Mouse (Mus musculus) frontal cortex, postnatal 36 days (tissue): ENCODE data around the gene Aspg.

Experiments
- DNase-seq, 2 experiments: peaks; one replicate each; pipeline ENCODE4 v3.0.0; 2022; ENCODE audit warnings: low spot score in 2 of 2

Gene Aspg

DNA sequence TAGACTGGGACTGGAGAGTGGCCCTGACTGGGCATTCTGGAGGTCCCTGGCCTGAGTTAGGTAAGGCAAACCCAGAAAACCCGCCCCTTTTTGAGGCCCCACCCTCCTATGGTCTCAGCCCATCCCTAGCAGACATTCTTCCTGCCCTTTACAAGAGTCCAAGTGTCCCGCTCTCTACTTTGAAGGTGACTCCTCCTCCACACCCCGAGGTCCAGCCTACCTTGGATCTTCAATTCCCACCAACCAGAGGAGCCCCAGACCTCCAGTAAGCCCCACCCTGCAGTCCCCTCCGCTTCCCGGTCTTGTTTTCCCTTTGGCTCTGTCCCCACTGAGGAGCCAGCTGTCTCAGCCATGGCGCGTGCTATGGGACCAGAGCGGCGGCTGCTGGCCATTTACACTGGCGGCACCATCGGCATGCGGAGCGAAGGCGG is at the start of gene Aspg:
Aspg (plus strand) TSS at position 139 of the 431 bp plus-strand sequence.
- DNase-seq = no peak

DNA sequence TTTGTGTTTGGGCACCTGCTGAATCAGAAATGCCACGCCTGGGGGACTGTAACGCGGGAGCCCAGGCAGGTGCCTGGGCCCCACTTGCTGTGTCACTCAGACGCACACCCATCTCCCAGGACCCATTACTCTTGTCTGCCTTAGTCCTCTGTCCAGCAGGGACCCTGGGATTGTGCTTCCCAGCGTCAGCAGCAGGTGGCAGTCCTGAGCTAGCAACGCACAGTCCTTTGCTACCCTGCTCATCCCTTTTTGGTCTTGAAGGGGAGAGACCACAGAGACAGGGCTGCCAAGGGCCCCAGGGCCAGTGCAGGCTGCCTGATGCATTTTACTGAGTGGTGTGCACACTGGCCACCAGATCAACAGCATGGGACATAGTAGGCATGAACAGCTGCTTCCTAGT is 28.8 kb upstream of the Aspg start:
- peak; percentile 72 to 78 for DNase-seq

DNA sequence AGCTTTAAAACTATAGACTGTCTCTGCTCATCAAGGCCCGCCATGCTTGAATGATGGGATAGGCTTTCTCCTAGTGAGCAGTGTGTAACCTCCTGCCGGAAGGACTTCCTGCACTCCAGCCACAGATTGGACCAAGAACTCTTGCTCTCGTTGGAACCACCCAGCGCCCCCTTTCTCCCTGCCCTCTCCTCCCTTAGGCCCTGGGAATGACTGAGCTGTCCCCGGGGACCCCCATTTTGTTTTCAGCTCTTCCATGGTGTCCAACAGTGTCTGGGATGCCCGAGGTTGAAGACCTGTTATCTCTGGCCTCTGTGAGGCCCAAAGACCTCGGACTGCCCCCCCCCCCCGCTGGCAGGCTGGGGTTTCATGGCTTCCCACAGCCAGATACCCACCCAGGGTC is 26.6 kb upstream of the Aspg start:
- DNase-seq = no peak

- DNase-seq = no peak
Measured at GRCm38 (mm10) chr12:112080911-112081310, 25.6 kb upstream of the Aspg start.

- DNase-seq = no peak
Measured at GRCm38 (mm10) chr12:112082241-112082640, 24.2 kb upstream of the Aspg start.

DNA sequence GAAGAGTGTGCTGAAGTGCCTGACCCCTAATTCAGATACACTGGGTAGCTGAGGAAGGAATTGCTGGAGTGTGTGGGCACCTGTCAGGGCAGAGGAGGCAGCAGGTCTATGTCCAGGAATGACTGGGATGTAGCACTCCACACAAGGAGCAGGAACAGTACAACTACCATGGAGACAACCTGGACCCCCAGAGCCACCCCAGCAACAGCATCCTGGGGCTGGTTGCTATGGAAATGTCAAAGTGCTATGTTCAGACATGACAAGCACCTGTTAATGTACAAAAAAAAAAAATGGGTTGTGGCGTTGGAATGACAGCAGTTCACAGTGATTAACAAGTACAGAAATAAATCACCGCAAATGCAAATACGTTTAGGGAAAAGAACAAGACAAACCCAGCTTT is 20.2 kb upstream of the Aspg start:
- DNase-seq = no peak

DNA sequence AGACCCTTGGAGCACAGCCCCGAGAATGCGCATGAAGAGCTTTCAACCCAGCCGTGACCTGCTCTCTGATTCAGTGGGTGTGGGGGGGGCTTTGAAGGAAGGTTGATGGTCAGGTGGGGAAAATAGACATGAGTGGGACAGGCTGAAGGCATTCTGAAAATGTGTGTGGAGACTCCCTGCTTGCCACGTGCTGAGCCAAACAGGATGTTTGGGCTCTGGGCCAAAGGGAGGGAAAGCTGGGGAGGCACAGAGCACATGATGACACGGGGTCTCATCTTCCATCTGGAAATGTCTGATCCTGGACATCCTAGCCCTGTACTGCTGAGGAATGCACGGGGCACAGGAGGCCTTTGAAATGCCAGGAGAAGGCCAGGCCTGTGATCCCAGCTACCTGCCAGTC is 19.8 kb upstream of the Aspg start:
- DNase-seq = no peak

DNA sequence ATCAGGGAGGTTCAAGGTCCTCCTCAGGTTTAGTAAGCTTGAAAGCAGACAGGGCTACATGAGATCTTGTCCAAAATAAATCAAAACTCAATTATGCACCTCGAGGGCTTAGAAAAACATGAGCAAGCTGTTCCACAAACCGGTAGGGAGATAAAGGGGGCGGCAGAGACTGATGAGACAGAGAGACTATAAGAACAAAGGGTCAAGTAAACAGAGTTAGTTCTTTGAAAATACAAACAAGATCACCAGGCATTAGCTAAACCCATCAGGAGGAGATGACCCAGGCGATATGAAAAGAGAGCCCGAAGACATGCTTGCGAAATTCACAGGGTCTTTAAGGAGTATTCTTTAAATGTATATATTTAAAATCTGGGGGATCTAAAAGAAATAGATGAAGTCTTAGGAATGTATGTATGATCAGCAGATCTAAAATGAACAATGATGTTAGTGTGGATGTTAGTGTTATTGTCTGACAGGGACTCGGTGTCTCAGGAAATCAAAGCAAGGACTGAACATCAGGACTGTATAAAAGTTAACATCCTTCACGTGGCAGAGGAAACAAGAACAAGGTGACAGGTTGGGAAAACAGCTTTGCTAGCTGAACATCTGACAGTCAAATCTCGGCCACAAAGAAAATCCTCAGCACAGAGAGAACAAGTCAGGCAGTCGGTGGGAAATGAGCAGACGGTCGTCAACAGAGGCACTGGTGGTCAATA is 17.7 kb upstream of the Aspg start:
- no peak for DNase-seq

DNA sequence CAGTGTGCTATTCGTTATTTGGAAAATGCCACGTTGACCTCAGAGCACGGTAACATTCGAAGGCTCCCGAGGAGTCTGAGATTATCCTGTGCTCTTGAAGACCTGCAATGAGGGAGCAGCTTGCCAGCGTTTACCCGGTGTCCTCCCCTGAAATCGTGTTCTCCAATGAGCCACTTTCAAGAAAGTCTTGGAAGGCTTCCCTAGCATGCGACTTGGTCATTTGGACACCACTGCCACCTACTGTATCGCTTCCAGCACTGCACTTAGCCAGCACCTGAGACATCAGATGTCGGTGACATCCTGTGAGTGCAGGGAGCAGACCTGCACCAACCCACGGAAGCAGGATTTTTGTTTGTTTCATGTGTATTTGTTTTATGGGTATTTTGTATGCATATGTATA is 15.4 kb upstream of the Aspg start:
- DNase-seq = peak; percentile 74 to 83

DNA sequence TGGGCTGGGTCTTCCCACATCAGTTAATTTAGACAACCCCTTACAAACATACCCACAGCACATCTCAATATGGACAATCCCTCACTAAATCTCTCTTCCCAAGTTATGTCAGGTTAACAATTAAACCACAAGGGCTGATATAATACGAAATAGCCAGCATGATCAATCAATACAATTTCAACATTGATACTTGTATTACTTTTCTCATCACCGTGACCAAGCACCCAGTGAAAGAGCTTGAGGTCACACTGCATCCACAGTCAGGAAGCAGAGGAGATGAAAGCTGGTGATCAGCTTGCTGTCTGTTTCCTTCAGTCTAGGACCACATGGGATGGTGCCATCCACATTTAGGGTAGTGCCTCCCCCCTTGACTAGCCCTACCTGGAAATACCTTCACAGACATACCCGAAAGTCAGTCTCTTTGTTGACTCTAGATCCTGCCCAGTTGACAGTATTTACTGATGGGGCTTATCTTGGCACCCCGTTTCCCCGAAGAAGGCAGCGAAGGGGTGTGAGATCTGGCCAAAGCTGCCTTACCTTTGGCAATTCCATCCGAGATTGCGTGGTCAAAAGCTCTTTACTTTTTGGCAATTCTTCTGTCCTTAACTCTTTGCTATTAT is 12.1 kb upstream of the Aspg start:
- no peak for DNase-seq

- DNase-seq = peak; percentile 66
Measured at GRCm38 (mm10) chr12:112096051-112096732, 10.3 kb upstream of the Aspg start.

- DNase-seq = no peak
Measured at GRCm38 (mm10) chr12:112096733-112097117, 9.8 kb upstream of the Aspg start.

DNA sequence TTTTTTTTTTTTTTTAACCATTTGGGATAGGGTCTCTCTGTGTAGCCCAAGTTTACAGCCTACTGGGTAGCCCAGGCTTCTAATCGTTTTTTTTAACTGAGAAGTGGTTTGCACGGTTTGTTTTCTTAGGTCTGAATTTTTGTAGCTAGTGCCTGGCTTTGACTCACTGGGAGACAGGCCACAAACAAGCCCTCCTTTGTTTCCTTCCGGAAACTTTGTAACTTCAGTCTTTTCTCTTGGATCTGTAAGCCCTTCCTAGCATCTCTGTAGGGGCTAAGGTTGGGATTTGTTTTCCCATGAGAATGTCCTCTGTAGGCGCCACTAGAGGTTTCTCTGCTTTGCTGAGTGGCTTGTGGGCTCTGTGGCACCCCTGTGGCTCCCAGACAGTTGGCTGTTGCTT is 6.4 kb upstream of the Aspg start:
- no peak for DNase-seq

DNA sequence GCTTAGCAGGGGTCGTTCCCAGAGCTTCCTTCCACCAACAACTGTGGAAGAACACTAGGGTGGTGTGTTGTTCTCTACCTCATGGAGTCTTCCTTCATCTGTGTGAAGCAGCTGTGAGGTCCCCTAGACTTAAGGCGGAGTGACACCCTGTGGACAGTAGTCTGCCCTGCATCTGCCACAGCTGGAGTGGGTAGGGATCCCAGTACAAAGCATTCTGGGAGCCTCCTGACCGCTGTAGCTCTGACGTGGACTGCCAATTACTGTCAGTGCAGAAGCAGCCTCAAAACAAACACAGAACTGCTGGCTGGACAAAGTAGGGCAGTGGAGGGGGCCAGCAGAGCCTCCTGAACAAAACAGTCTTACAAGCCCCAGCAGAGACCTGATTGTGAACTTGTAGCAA is 5.4 kb upstream of the Aspg start:
- DNase-seq = peak in 1 of 2 experiments; percentile 20

DNA sequence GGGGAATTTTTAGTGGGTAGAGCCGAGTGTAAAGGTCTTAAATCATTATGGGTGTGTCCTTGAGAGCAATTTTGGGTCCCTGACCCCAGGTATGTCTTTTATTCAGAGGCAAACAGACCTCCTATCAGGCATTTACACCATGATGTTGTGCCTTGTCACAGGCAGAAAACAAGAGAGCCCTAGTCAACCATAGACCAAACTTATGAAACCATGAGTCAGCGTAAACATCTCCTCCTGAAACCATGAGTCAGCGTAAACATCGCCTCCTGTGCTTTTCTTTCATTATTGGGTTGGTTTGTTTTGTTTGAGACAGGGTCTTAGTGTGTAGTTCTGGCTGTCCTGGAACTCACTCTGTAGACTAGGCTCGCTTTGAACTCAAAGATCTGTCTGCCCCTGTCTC is 3.3 kb upstream of the Aspg start:
- DNase-seq = no peak

GRCm38 (mm10) chr12:112104890-112105289 is 1.6 kb upstream of the Aspg start:
- no peak for DNase-seq

DNA sequence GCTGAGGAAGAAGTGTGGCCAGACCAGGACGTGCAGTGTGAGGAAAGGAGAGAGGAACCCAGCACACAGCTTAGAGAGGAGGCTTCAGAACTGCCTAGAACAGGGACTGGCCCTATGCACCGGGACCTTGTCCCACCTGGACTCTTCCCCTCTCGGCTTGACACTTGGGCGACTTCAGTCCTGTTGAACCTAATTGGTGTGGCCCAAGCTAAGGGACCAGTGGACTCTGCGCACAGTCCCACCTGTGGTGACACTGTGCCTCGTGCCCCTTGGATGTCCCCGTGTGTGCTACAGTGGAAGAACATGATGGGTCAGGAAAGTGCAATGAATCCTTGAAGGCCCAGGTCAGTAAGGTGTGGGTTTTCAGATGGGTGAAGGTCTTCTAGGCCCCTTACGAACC is 1.2 kb downstream of the Aspg start:
- no peak for DNase-seq

DNA sequence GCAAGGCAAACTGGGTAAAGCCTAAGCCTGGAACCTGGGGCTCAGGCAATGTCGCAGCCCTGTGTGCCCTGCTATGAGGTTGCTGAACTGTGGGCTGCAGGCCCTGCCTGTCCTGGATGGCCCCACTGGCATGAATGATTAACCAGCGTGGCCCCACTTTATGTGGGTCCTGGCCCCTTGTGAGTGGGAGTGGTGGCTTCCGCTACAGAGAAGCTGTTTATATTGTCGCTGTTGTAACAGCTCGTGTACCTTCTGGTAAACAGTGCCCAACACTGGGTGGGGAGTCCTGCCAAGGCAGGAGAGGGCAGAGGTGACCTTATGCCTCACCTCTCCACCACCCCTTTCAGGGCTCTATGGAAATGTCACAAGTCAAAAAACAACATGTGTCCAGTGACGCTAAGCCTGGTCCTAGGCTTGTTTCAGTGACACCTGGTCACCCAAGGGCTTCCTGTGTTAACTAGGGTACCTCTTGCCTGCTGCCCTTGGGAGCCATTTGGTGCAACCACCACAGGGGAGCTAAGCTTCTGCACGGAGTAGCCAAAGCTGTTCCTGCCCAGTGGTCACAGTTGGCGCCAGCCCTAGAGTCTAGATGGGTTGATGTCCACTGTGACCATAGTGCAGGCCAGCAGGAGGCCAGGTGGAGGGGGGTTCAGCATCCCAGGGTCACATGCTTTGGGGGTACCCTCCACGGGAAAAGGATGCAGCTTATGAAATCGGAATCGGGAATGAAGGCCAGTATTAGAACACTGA is 2.4 kb downstream of the Aspg start:
- no peak for DNase-seq

DNA sequence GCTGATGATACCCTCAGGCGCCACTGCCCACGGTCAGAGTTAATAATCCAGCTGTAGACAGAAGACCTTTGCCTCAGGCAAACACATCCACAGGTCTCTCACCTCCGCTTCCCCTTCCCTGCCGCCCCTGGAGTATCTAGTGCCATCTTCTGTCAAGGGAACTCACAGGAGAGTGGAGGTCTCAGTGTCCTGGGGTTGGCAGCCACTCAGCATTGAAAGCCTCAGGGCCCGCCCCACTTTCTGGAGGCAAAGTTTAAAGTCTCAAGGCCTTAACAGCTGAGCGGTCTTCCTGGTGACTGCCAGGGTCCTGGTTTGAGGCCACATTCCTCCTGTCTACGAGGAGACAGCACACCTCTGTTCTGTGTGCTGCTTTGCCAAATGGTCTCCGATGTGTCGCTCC is 3.2 kb downstream of the Aspg start:
- no peak for DNase-seq

DNA sequence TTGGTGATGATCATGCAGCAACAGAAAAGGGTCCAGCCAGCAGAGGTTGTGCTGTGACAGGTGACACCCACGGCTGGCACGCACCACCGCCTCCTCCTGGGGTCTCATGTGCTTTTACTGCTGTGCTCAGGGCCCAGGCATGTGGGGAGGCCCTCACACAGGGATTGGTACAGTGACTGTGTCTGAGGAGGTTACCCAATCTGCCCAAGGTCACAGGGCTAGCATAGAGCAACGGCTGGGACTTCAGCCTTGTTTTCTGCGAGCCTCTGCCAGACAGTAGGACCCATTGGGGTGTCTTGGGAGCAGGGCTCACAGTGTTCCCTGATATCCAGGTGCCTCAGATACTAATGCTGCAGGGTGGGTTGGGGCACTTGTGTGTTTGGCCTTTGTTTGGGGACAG is 4.8 kb downstream of the Aspg start:
- DNase-seq = no peak

- DNase-seq = no peak
Measured at GRCm38 (mm10) chr12:112112235-112112634, 5.8 kb downstream of the Aspg start.

GRCm38 (mm10) chr12:112112686-112113396 is 6.4 kb downstream of the Aspg start:
- no peak for DNase-seq
